Mouse (Mus musculus) right cerebral cortex, postnatal 25 days (tissue): ENCODE results near the gene Olfr843.

Source experiments
- DNase-seq: peaks from one replicate; pipeline ENCODE4 v3.0.0; 2022

Gene Olfr843

DNA sequence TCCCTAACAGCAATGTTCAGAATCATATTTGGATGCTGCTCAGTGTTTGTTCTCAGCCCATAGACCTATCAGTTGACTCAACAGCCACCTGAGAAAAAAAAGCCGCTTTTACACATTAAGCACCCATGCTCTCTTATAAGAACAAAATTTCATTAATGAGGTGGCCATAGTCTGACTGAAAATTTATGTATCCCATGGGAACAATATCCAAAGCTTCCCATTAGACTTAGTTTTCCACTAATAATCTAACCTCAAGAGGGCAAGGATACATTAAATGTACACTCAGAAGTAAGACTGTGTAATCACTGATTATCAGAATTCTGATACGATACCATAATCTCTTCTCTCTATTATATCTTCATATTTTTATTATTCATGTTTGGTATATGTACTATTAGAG lies at the start of gene Olfr843:
Gene Olfr843 (minus strand): TSS at position 101 of the 400 bp plus-strand sequence.
- no peak for DNase-seq
